In the genomic region with DNA sequence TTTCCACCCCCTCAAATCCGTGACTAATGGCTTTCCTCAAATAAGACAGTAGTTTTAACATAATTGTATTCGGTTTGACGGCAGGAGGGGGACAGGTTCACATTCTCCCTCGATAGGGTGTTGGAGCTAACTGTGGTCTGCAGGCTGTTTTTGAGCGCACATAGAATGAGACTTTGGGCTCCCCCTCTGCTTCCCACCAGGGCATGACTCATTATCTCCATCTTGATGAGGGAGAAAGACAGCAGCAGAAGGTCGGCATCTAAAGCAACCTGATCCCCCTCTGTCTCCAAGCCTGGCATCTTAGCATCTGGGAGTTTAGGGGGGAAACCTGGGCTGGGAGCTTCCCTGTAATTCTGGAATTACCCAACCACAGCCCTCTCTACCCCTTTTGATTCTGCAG, we compare ENCODE assay signal across 36 mouse cellular contexts. TPM values are rescaled to one million over a fixed set of nuclear protein-coding genes. Genes with fewer than 3 reads are reported as not detected.
"Had no signal": no experiment of that assay in that cellular context is flagged by ENCODE, and none has a peak within 500 bp of the region (broad histone marks: within the 10 kb centered on the region; RNA-seq: fewer than 3 reads in every experiment).

No protein-coding gene starts in this region.

- H3K9ac ChIP-seq: heart, embryonic 12.5 days; hindbrain, embryonic 12.5 days; hindbrain, embryonic 14.5 days; intestine, embryonic 15.5 days; kidney, embryonic 15.5 days; limb, embryonic 12.5 days; liver, embryonic 13.5 days; liver, embryonic 15.5 days; liver, postnatal 0 days had no signal

- H3K4me2 ChIP-seq: heart, embryonic 12.5 days; hindbrain, embryonic 12.5 days; hindbrain, embryonic 14.5 days; intestine, embryonic 15.5 days; kidney, embryonic 15.5 days; limb, embryonic 12.5 days; liver, embryonic 11.5 days; liver, embryonic 13.5 days; liver, embryonic 15.5 days had no signal

- H3K27ac ChIP-seq: gastrocnemius, adult 2 months; heart, embryonic 10.5 days; hindbrain, embryonic 10.5 days; hindbrain, embryonic 12.5 days; hindbrain, embryonic 14.5 days; intestine, embryonic 15.5 days; kidney, embryonic 15.5 days; kidney, postnatal 0 days; left cerebral cortex, adult 2 months; limb, embryonic 10.5 days; limb, embryonic 12.5 days; liver, embryonic 13.5 days; liver, embryonic 15.5 days had no signal

- H3K36me3 ChIP-seq: hindbrain, embryonic 10.5 days; hindbrain, embryonic 12.5 days; intestine, embryonic 15.5 days; kidney, embryonic 15.5 days; limb, embryonic 10.5 days; limb, embryonic 12.5 days; liver, embryonic 13.5 days; liver, embryonic 15.5 days had no signal

- DNase-seq: gastrocnemius, adult 2 months; gastrocnemius, postnatal 10 days; gastrocnemius, postnatal 25 days; heart, adult 18-20 months; heart, postnatal 10 days; heart, postnatal 4 days; kidney, adult 18-20 months; kidney, adult 9 months; kidney, postnatal 14 days; kidney, postnatal 36 days; layer of hippocampus, adult 9-11 months; liver; liver, embryonic 13.5 days; liver, postnatal 0 days had no signal

- H3K9me3 ChIP-seq: heart, embryonic 10.5 days; heart, embryonic 12.5 days; hindbrain, embryonic 10.5 days; hindbrain, embryonic 12.5 days; intestine, embryonic 15.5 days; kidney, embryonic 15.5 days; limb, embryonic 10.5 days; limb, embryonic 12.5 days; liver, embryonic 13.5 days; liver, embryonic 15.5 days had no signal

- H3K27me3 ChIP-seq: heart, embryonic 12.5 days; hindbrain, embryonic 12.5 days; limb, embryonic 12.5 days had no signal

- ATAC-seq: hindbrain, embryonic 16.5 days; inflammation-experienced regulatory T-cells, adult 6 months; intestine, embryonic 15.5 days; intestine, postnatal 0 days; liver, postnatal 0 days had no signal

- H3K4me3 ChIP-seq: gastrocnemius, adult 2 months; heart, embryonic 10.5 days; heart, embryonic 12.5 days; hindbrain, embryonic 10.5 days; hindbrain, embryonic 12.5 days; intestine, embryonic 15.5 days; kidney, embryonic 15.5 days; left cerebral cortex, adult 2 months; limb, embryonic 10.5 days; limb, embryonic 12.5 days; liver, embryonic 13.5 days; liver, embryonic 15.5 days had no signal

- H3K4me1 ChIP-seq: hindbrain, embryonic 10.5 days; hindbrain, embryonic 12.5 days; intestine, embryonic 15.5 days; kidney, embryonic 15.5 days; limb, embryonic 10.5 days; limb, embryonic 12.5 days; liver, embryonic 13.5 days; liver, embryonic 15.5 days had no signal

RNA-seq across cellular contexts. Expression of a gene that starts 6.6 kb away (rescaled TPM):
- total RNA-seq: granulocyte monocyte progenitor cell, adult 5-6 weeks had no signal
- polyA plus RNA-seq: hindbrain, embryonic 10.5 days; inflammation-experienced regulatory T-cells, adult 6 months had no signal

RNA-seq across cellular contexts. Expression of a gene that starts 39.3 kb away (rescaled TPM):
- total RNA-seq: gastrocnemius, adult 2 months; gastrocnemius, postnatal 25 days; gastrocnemius, postnatal 4 days; granulocyte monocyte progenitor cell, adult 5-6 weeks; heart, adult 18-20 months; heart, adult 8-10 months; heart, postnatal 10 days; heart, postnatal 25 days; heart, postnatal 4 days had no signal
- polyA plus RNA-seq: heart, embryonic 10.5 days; heart, embryonic 12.5 days; heart, embryonic 14.5 days; heart, embryonic 16.5 days; inflammation-experienced regulatory T-cells, adult 6 months; liver, embryonic 13.5 days; liver, embryonic 15.5 days; liver, postnatal 0 days had no signal
